Mouse (Mus musculus) lung, postnatal 0 days (tissue): Measurements from ENCODE around the gene Fam136a. TPM values are rescaled to one million over a fixed set of nuclear protein-coding genes. Genes with fewer than 3 reads are reported as not detected.

Source experiments
- ATAC-seq: fragments of 200-750 bp; cut with Nextera tagmentation; 2 replicates; pipeline ENCODE4 v1.8.0; 2017; ENCODE audit warnings: moderate library complexity
- DNase-seq: peaks from one replicate; pipeline ENCODE4 v3.0.0-alpha.2; 2016; ENCODE audit warnings: low spot score
- H3K27ac ChIP-seq: fragments of 300-500 bp; sonication (generic); 2 replicates; pipeline ENCODE4 v1.5.1; 2014; ENCODE audit warnings: antibody characterized with exemption, mild to moderate bottlenecking, low read length, mixed read lengths
- H3K27me3 ChIP-seq: fragments of 300-500 bp; sonication (generic); replicated peaks from 2 replicates; pipeline ENCODE4 v1.6.1; 2014; ENCODE audit warnings: low read length, mixed read lengths; ENCODE audit not compliant: insufficient read depth
- H3K36me3 ChIP-seq: fragments of 300-500 bp; sonication (generic); 2 replicates; pipeline ENCODE4 v1.6.1; 2014; ENCODE audit warnings: low read length, mixed read lengths; ENCODE audit not compliant: insufficient read depth
- H3K4me1 ChIP-seq: fragments of 300-500 bp; sonication (generic); 2 replicates; pipeline ENCODE4 v1.6.1; 2014; ENCODE audit warnings: antibody characterized with exemption, low read depth, low read length, mixed read lengths; ENCODE audit not compliant: insufficient read depth
- H3K4me2 ChIP-seq: fragments of 300-500 bp; sonication (generic); replicated peaks from 2 replicates; pipeline ENCODE4 v1.6.1; 2014; ENCODE audit warnings: low read depth, mild to moderate bottlenecking, low read length, moderate library complexity, mixed read lengths
- H3K4me3 ChIP-seq: fragments of 300-500 bp; sonication (generic); 2 replicates; pipeline ENCODE4 v1.5.1; 2014; ENCODE audit warnings: low read depth, low read length
- H3K9ac ChIP-seq: fragments of 300-500 bp; sonication (generic); replicated peaks from 2 replicates; pipeline ENCODE4 v1.6.1; 2014; ENCODE audit warnings: low read depth, mild to moderate bottlenecking
- H3K9me3 ChIP-seq: fragments of 300-500 bp; sonication (generic); 2 replicates; pipeline ENCODE4 v1.6.1; 2016; ENCODE audit warnings: low read length, mixed read lengths
- CTCF ChIP-seq: IDR thresholded peaks from 2 replicates; pipeline ENCODE4 v1.5.1; 2016; ENCODE audit warnings: antibody characterized with exemption, mild to moderate bottlenecking
- EP300 ChIP-seq: IDR thresholded peaks from 2 replicates; pipeline ENCODE4 v1.6.1; 2016; ENCODE audit warnings: antibody characterized with exemption, mild to moderate bottlenecking, control low read depth
- WGBS: fragments of 180-500 bp; shearing (Covaris S2); extraction: QIAGEN DNeasy Blood & Tissue Kit; methylation state at CpG from one replicate; pipeline ENCODE4 v1.1.7; 2014; 5-methylcytosine and 5-hydroxymethylcytosine counted together
- polyA plus RNA-seq: library from polyadenylated mRNA; unstranded; fragments of >200 nt; fragmentation: Nextera tagmentation; extraction: Ambion mirVana; gene quantifications from 2 replicates; pipeline ENCODE4 v1.2.1, GENCODE M21; 2015

Gene Fam136a
- polyA plus RNA-seq, 1 experiment from 2014 or later: 45.3 TPM

- Histone ChIP-seq H3K27ac (no peak overlapping the region), H3K9ac (no peak overlapping the region), H3K36me3 (no peaks in the 10 kb centered on the region), H3K4me2 (no peak overlapping the region), H3K4me1 (no peaks in the 10 kb centered on the region), H3K9me3 (no peaks in the 10 kb centered on the region), H3K4me3 (no peak overlapping the region), H3K27me3 (no peaks in the 10 kb centered on the region)
- WGBS: 16% methylated on average over 7 of the region's 7 CpGs
- TF ChIP-seq EP300 (no peak), CTCF (no peak)
- DNase-seq (no peak), ATAC-seq (no peak)
Measured at GRCm38 (mm10) chr6:86343656-86344055, 21.8 kb upstream of the Fam136a start.

GRCm38 (mm10) chr6:86346063-86346462 lies 19.4 kb upstream of the Fam136a start:
- DNase-seq (no peak), ATAC-seq (no peak)
- Histone ChIP-seq H3K4me1 (no peaks in the 10 kb centered on the region), H3K4me3 (no peak overlapping the region), H3K27ac (no peak overlapping the region), H3K27me3 (no peaks in the 10 kb centered on the region), H3K4me2 (no peak overlapping the region), H3K9ac (no peak overlapping the region), H3K36me3 (no peaks in the 10 kb centered on the region), H3K9me3 (no peaks in the 10 kb centered on the region)
- WGBS: 26% methylated on average over 2 of the region's 2 CpGs
- TF ChIP-seq EP300 (no peak), CTCF (no peak)

- no peaks in the 10 kb centered on the region for H3K9me3 ChIP-seq
- H3K4me3 ChIP-seq: no peak overlapping the region
- no peaks in the 10 kb centered on the region for H3K36me3 ChIP-seq
- H3K27me3 ChIP-seq: no peaks in the 10 kb centered on the region
- H3K9ac ChIP-seq: no peak overlapping the region
- peak; percentile 63 for DNase-seq
- H3K27ac ChIP-seq: no peak overlapping the region
- no peak overlapping the region for H3K4me2 ChIP-seq
- no peaks in the 10 kb centered on the region for H3K4me1 ChIP-seq
- WGBS: 53% methylated on average over 7 of the region's 7 CpGs
- no peak for ATAC-seq
- TF ChIP-seq EP300: no peak
- peak; percentile 69 for TF ChIP-seq CTCF
Measured at GRCm38 (mm10) chr6:86349257-86349656, 16.2 kb upstream of the Fam136a start.

DNA sequence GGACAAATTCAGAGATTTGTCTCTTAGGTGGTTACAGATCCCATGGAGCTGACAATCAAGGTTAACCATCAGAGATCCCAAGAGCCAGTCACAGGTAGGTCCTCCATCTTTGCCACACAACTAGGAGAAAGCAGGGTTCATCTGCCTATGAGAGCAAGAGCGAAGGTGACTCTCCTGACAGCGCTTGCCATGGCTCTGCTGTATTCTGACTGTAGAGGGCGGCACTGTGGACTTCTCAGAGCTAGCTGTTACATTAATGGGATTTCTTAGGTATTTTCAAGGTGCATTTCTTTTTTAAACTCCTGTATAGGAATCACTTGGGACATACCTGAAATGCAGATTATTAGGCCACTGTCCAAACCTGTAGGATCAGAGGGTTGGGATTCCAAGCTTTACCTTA lies 10.5 kb upstream of the Fam136a start:
- H3K36me3 ChIP-seq: no peaks in the 10 kb centered on the region
- WGBS: 57% methylated on average over 3 of the region's 3 CpGs
- H3K4me2 ChIP-seq: no peak overlapping the region
- TF ChIP-seq CTCF: peak; percentile 26; the same call in 1 of the 2 replicates
- no peak for TF ChIP-seq EP300
- H3K4me3 ChIP-seq: no peak overlapping the region
- no peaks in the 10 kb centered on the region for H3K4me1 ChIP-seq
- no peak overlapping the region for H3K9ac ChIP-seq
- no peak overlapping the region for H3K27ac ChIP-seq
- H3K9me3 ChIP-seq: no peaks in the 10 kb centered on the region
- ATAC-seq: no peak
- no peak for DNase-seq
- H3K27me3 ChIP-seq: no peaks in the 10 kb centered on the region

DNA sequence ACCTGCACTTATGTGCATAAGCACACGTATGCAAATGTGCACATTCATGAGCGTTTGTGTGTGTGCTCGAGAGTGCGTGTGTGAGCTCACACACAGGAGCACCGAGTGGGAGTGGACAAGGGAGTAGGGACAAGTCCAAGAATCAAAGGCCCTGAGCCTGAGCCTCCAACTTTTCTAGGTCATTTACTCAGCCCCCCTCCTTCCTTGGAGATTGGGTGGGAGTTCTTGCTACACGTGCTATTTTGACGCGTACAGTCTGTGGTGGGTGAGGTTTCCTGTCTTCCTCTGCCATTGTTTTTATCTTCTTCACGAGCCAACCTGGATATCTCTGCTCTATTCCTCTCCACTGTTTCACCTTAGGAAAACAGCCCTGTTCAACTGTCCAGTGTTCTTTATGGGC lies 8.5 kb upstream of the Fam136a start:
- no peak for ATAC-seq
- DNase-seq: no peak
- Histone ChIP-seq H3K4me2 (no peak overlapping the region), H3K27ac (no peak overlapping the region), H3K27me3 (no peaks in the 10 kb centered on the region), H3K4me1 (no peaks in the 10 kb centered on the region), H3K36me3 (no peaks in the 10 kb centered on the region), H3K9me3 (no peaks in the 10 kb centered on the region), H3K4me3 (no peak overlapping the region), H3K9ac (no peak overlapping the region)
- no peak for TF ChIP-seq EP300
- TF ChIP-seq CTCF: no peak
- 63% methylated on average over 9 of the region's 9 CpGs for WGBS

DNA sequence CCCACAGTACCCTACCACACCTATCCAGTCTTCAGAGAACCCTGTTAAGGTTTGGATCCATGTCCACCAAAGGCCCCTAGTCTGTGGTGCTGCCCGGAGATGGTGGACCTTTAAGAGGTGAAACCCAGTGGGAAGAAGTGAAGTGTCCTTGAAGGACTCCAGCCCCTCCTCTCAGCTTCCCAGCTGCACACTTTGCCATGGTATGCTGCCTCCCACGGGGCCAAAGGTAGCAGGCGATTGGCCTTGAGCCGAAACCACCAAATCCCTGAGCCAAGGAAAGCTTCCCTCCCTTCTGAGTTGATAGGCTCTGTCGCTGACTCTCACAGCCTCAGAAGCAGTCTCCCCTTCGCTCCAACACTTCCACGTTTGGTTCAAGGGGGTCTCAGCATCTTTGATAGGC lies 4.8 kb upstream of the Fam136a start:
- Histone ChIP-seq H3K4me3 (no peak overlapping the region), H3K9me3 (no peaks in the 10 kb centered on the region), H3K9ac (no peak overlapping the region), H3K27ac (no peak overlapping the region), H3K27me3 (no peaks in the 10 kb centered on the region), H3K36me3 (no peaks in the 10 kb centered on the region), H3K4me1 (no peaks in the 10 kb centered on the region), H3K4me2 (no peak overlapping the region)
- 47% methylated on average over 7 of the region's 7 CpGs for WGBS
- ATAC-seq: no peak
- TF ChIP-seq EP300: no peak
- no peak for DNase-seq

GRCm38 (mm10) chr6:86361373-86361772 lies 4.1 kb upstream of the Fam136a start:
- H3K4me3 ChIP-seq: no peak overlapping the region
- H3K27me3 ChIP-seq: no peaks in the 10 kb centered on the region
- WGBS: 85% methylated on average over 7 of the region's 7 CpGs
- no peak for TF ChIP-seq EP300
- TF ChIP-seq CTCF: no peak
- H3K27ac ChIP-seq: no peak overlapping the region
- no peak overlapping the region for H3K9ac ChIP-seq
- no peak for DNase-seq
- ATAC-seq: no peak
- no peaks in the 10 kb centered on the region for H3K36me3 ChIP-seq
- H3K4me2 ChIP-seq: no peak overlapping the region
- no peaks in the 10 kb centered on the region for H3K4me1 ChIP-seq
- H3K9me3 ChIP-seq: no peaks in the 10 kb centered on the region
